Mouse (Mus musculus) C2C12 (cell line): ENCODE measurements around the gene Gm43064. TPM values are rescaled to one million over a fixed set of nuclear protein-coding genes. Genes with fewer than 3 reads are reported as not detected.

Experiments
- H3K27me3 ChIP-seq: one replicate; pipeline ENCODE4 v1.6.1; 2011; ENCODE audit not compliant: control insufficient read depth, insufficient read depth, insufficient read length
- H3K36me3 ChIP-seq: one replicate; pipeline ENCODE4 v1.6.1; 2011; ENCODE audit not compliant: control insufficient read depth, insufficient read depth
- H3K4me3 ChIP-seq: one replicate; pipeline ENCODE4 v1.5.1; 2011; ENCODE audit warnings: mild to moderate bottlenecking, control low read depth; ENCODE audit not compliant: poor library complexity, insufficient read depth, severe bottlenecking
- H3K79me2 ChIP-seq: one replicate; pipeline ENCODE4 v1.6.1; 2011; ENCODE audit not compliant: control insufficient read depth, insufficient read depth
- H3K79me3 ChIP-seq: one replicate; pipeline ENCODE4 v1.6.1; 2011; ENCODE audit warnings: low read depth, control low read depth
- H3ac ChIP-seq: one replicate; pipeline ENCODE3; 2011; ENCODE audit warnings: low read depth; ENCODE audit not compliant: control insufficient read depth, insufficient read length
- CEBPB ChIP-seq: IDR thresholded peaks from one replicate; pipeline ENCODE4 v1.6.1; 2011; ENCODE audit warnings: low read depth, mild to moderate bottlenecking, control low read depth, moderate library complexity
- CTCF ChIP-seq: IDR thresholded peaks from one replicate; pipeline ENCODE4 v1.5.1; 2011; ENCODE audit not compliant: control insufficient read depth, insufficient read depth, insufficient read length
- FOSL1 ChIP-seq: IDR thresholded peaks from one replicate; pipeline ENCODE4 v1.8.0; 2011; ENCODE audit warnings: mild to moderate bottlenecking, low read length; ENCODE audit not compliant: poor library complexity, insufficient read depth, severe bottlenecking
- MAX ChIP-seq: IDR thresholded peaks from one replicate; pipeline ENCODE4 v1.6.1; 2011; ENCODE audit warnings: mild to moderate bottlenecking, control low read depth
- MYOD1 ChIP-seq: IDR thresholded peaks from one replicate; pipeline ENCODE4 v1.6.1; 2011; ENCODE audit warnings: low read depth; ENCODE audit not compliant: control insufficient read depth, insufficient read length
- MYOG ChIP-seq: IDR thresholded peaks from one replicate; pipeline ENCODE4 v1.6.1; 2011; ENCODE audit not compliant: control insufficient read depth, insufficient read length; ENCODE audit errors: extremely low read depth
- USF1 ChIP-seq: IDR thresholded peaks from one replicate; pipeline ENCODE4 v1.6.1; 2011; ENCODE audit warnings: low read depth, mild to moderate bottlenecking, control low read depth, moderate library complexity
- long read RNA-seq, 2 experiments: library from polyadenylated mRNA; unstranded; transcript quantifications; one replicate each; pipeline ENCODE4 v2.0.0; 2019 to 2020
- polyA plus RNA-seq: library from polyadenylated mRNA; unstranded; fragments of >200 nt; fragmentation: generic; extraction: Trizol; gene quantifications from one replicate; pipeline ENCODE4 v1.2.1, GENCODE M21; 2012; ENCODE audit warnings: missing spikeins

Gm43064 gene
- polyA plus RNA-seq, result not detected
- long read RNA-seq, experiment 1, result 0 reads
- long read RNA-seq, experiment 2, result 0 reads

GRCm38 (mm10) chr3:103808891-103809798 is at the start of gene Gm43064, which contains the start of the genes Dclre1b and Ap4b1:
Gene Gm43064 (plus strand): TSS chr3:103809573.
Gene Dclre1b (minus strand): TSS chr3:103809444.
Gene Ap4b1 (plus strand): TSS chr3:103809520.
- Histone ChIP-seq H3K79me3 (peaks cover 8% of the 10 kb centered on the region), H3K36me3 (peaks cover 17% of the 10 kb centered on the region), H3K79me2 (peaks cover 24% of the 10 kb centered on the region), H3ac (peak within 1 kb of the TSS; percentile 98), H3K27me3 (no peaks in the 10 kb centered on the region), H3K4me3 (peak within 1 kb of the TSS; percentile 91)
- TF ChIP-seq FOSL1 (no peak), MAX (no peak), CTCF (no peak), USF1 (no peak), CEBPB (no peak), MYOG (no peak), MYOD1 (no peak)

GRCm38 (mm10) chr3:103766789-103767188 is 42.6 kb upstream of the Gm43064 start:
- no peaks in the 10 kb centered on the region for H3K27me3 ChIP-seq
- no peak overlapping the region for H3ac ChIP-seq
- no peak overlapping the region for H3K4me3 ChIP-seq
- peaks cover 11% of the 10 kb centered on the region for H3K79me3 ChIP-seq
- H3K79me2 ChIP-seq, result peaks cover 42% of the 10 kb centered on the region
- H3K36me3 ChIP-seq, result peaks cover 58% of the 10 kb centered on the region
- TF ChIP-seq CEBPB, result no peak
- TF ChIP-seq MYOD1, result no peak
- no peak for TF ChIP-seq USF1
- TF ChIP-seq MYOG, result no peak
- TF ChIP-seq CTCF, result no peak
- TF ChIP-seq FOSL1, result no peak
- no peak for TF ChIP-seq MAX

- Histone ChIP-seq H3K36me3 (peaks cover 37% of the 10 kb centered on the region), H3K27me3 (no peaks in the 10 kb centered on the region), H3K4me3 (no peak overlapping the region), H3K79me3 (peaks cover 17% of the 10 kb centered on the region), H3K79me2 (peaks cover 71% of the 10 kb centered on the region), H3ac (no peak overlapping the region)
- TF ChIP-seq CTCF (no peak), MYOG (no peak), USF1 (no peak), CEBPB (no peak), MAX (no peak), FOSL1 (no peak), MYOD1 (no peak)
Observed at GRCm38 (mm10) chr3:103771531-103772130, 37.7 kb upstream of the Gm43064 start.

GRCm38 (mm10) chr3:103772846-103773245 is 36.5 kb upstream of the Gm43064 start:
- TF ChIP-seq MYOD1 (no peak), MYOG (no peak), USF1 (no peak), CTCF (no peak), FOSL1 (no peak), CEBPB (no peak)
- Histone ChIP-seq H3K27me3 (no peaks in the 10 kb centered on the region), H3ac (no peak overlapping the region), H3K36me3 (peaks cover 43% of the 10 kb centered on the region), H3K4me3 (no peak overlapping the region), H3K79me3 (peaks cover 17% of the 10 kb centered on the region), H3K79me2 (peaks cover 83% of the 10 kb centered on the region)

- Histone ChIP-seq H3ac (no peak overlapping the region), H3K27me3 (no peaks in the 10 kb centered on the region), H3K4me3 (no peak overlapping the region), H3K79me2 (peaks cover 87% of the 10 kb centered on the region), H3K79me3 (peaks cover 21% of the 10 kb centered on the region), H3K36me3 (peaks cover 45% of the 10 kb centered on the region)
- TF ChIP-seq USF1, result no peak
- TF ChIP-seq MAX, result no peak
- TF ChIP-seq CTCF, result no peak
- TF ChIP-seq FOSL1, result no peak
- no peak for TF ChIP-seq MYOG
- TF ChIP-seq MYOD1, result no peak
- TF ChIP-seq CEBPB, result no peak
Observed at GRCm38 (mm10) chr3:103773508-103773907, 35.9 kb upstream of the Gm43064 start.
